12 mouse cellular contexts compared by ENCODE assay signal in the genomic region with DNA sequence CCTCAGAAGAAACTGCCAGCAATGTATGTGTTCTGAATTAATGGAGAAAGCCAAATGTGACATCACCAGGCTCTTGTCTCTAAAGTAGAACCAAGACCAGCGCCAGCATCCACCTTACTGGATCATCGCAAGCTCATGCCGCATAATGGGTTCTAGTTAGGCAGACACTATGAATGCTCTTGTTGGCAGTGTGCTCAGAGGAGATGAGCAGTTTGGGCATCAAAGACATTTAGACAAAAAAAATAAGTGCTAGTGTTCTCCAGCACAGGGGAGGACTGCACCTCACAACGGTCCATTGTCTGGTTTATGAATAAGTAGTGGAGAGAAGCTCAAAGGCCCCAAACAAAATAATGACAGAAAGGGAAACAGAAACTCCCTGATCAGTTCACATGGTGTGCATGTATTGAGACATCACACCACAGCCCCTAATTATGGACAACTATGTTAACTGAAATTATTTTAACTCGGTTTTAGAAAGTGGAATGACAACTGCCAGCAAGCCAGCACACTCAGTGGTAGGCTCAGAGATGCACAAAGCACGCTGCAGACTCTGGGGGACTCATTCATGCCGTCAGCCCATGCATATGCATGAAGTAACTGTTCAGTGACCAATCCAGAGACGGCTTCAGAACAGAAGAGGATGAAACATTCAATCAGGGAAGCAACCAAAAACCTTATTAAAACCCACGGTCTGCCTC. TPM values are rescaled to one million over a fixed set of nuclear protein-coding genes. Genes with fewer than 3 reads are reported as not detected.
DNase-seq lines count a peak whose midpoint lies in the region; ATAC-seq and TF ChIP-seq lines count a peak whose summit lies in the region.
"Had no signal": no experiment of that assay in that cellular context is flagged by ENCODE, and none has a peak within 500 bp of the region (broad histone marks: within the 10 kb centered on the region; RNA-seq: fewer than 3 reads in every experiment).

No protein-coding gene starts in this region.

- no peak overlapping the region for H3K4me3 ChIP-seq in CH12.LX (replicated peaks in 1 of 3; ENCODE audit: low read depth in 2 of 3, low read length in 2 of 3, poor library complexity in 1 of 3)
- no peak overlapping the region for H3K4me3 ChIP-seq in forebrain, embryonic 14.5 days (ENCODE audit: low read depth, low read length)
- H3K4me3 ChIP-seq in midbrain, embryonic 10.5 days, result no peak overlapping the region

- TF ChIP-seq RAD21 in CH12.LX (IDR thresholded peaks at IDR 0.05; ENCODE audit: low read depth, low read length), result no peak

- intact Hi-C loops in gastrocnemius, postnatal 14 days (cut with DNase I; ENCODE audit: low total_unique reads), result no loop called here

- no peaks in the 10 kb centered on the region for H3K27me3 ChIP-seq in CH12.LX (replicated peaks)
- no peaks in the 10 kb centered on the region for H3K27me3 ChIP-seq in forebrain, embryonic 14.5 days (replicated peaks; ENCODE audit: control insufficient read depth, insufficient read depth, low read length)
- H3K27me3 ChIP-seq in midbrain, embryonic 10.5 days (ENCODE audit: low read depth, poor library complexity, severe bottlenecking), result no peaks in the 10 kb centered on the region

- ATAC-seq in frontal cortex, adult (ENCODE audit: low TSS enrichment), result peak; percentile 65
- peak; percentile 98 for ATAC-seq in forebrain, embryonic 14.5 days

- TF ChIP-seq EP300 in CH12.LX (IDR thresholded peaks at IDR 0.05; ENCODE audit: low read length), result peak; percentile 32; the same call in 1 of the 2 replicates

- no peak overlapping the region for H3K27ac ChIP-seq in CH12.LX (ENCODE audit: insufficient read depth, low read depth)
- H3K27ac ChIP-seq in forebrain, embryonic 14.5 days (ENCODE audit: low read depth, low read length), result peak overlapping the region; percentile 67
- peak overlapping the region; percentile 83 for H3K27ac ChIP-seq in midbrain, embryonic 10.5 days (replicated peaks)
- H3K27ac ChIP-seq: stomach, postnatal 0 days had no signal

- no peaks in the 10 kb centered on the region for H3K79me2 ChIP-seq in CH12.LX (replicated peaks; ENCODE audit: control insufficient read depth, extremely low read depth, insufficient read depth, poor library complexity, severe bottlenecking)

- no peak for TF ChIP-seq CTCF in CH12.LX (conservative IDR thresholded peaks at IDR 0.05 in 1 of 2, IDR thresholded peaks at IDR 0.05 in 1 of 2; ENCODE audit: low read depth in 2 of 2, low read length in 2 of 2)

- no peaks in the 10 kb centered on the region for H3K9me3 ChIP-seq in CH12.LX (replicated peaks; ENCODE audit: low read length)
- no peaks in the 10 kb centered on the region for H3K9me3 ChIP-seq in forebrain, embryonic 14.5 days (replicated peaks; ENCODE audit: control insufficient read depth, low read length)
- no peaks in the 10 kb centered on the region for H3K9me3 ChIP-seq in midbrain, embryonic 10.5 days (replicated peaks)

- no peak overlapping the region for H3K9ac ChIP-seq in CH12.LX (ENCODE audit: insufficient read depth, low read depth)
- H3K9ac ChIP-seq in forebrain, embryonic 14.5 days (ENCODE audit: low read length), result 0 out of 2 replicates have a peak overlapping the region, but pooled peaks have one; percentile 0

- no peak for DNase-seq in frontal cortex, postnatal 14 days (ENCODE audit: low spot score in 2 of 2)
- no peak for DNase-seq in CH12.LX (ENCODE audit: extremely low read depth)
- peak; percentile 90 for DNase-seq in forebrain, embryonic 14.5 days (ENCODE audit: low spot score)
- DNase-seq in midbrain, embryonic 10.5 days (ENCODE audit: low spot score), result peak; percentile 54
- no peak for DNase-seq in natural killer cell, adult 2 months (ENCODE audit: low spot score in 2 of 2)
- DNase-seq in urinary bladder, adult 2 months (ENCODE audit: low spot score), result no peak
- DNase-seq in gastrocnemius, postnatal 14 days, result no peak
- DNase-seq: kidney, postnatal 14 days; left cerebral cortex, postnatal 4 days; right cerebral cortex, postnatal 4 days had no signal

- peaks cover 2 to 31% of the 10 kb centered on the region in 2 experiments; a peak in 2 of 4 replicates for H3K4me1 ChIP-seq in CH12.LX (ENCODE audit: control insufficient read depth in 1 of 2, insufficient read depth in 2 of 2)
- H3K4me1 ChIP-seq in forebrain, embryonic 14.5 days (ENCODE audit: control insufficient read depth, insufficient read depth, low read length), result peaks cover 18% of the 10 kb centered on the region; the same call in 1 of the 2 replicates
- peaks cover 30% of the 10 kb centered on the region for H3K4me1 ChIP-seq in midbrain, embryonic 10.5 days

- in situ Hi-C loops in CH12.LX (cut with MboI; ENCODE audit: low pct_ligation_motif_present, low pct_unique_long_range_greater_than_20kb, low sequenced_read_pairs), result no loop called here

- WGBS in forebrain, embryonic 14.5 days, result 8% methylated on average over 9 of the region's 9 CpGs
- whole genome bisulfite sequencing in midbrain, embryonic 10.5 days, result 51% methylated on average over 9 of the region's 9 CpGs

- no peaks in the 10 kb centered on the region for H3K36me3 ChIP-seq in CH12.LX (replicated peaks in 1 of 2; ENCODE audit: control insufficient read depth in 1 of 2, insufficient read depth in 1 of 2, low read length in 1 of 2)
- no peaks in the 10 kb centered on the region for H3K36me3 ChIP-seq in forebrain, embryonic 14.5 days (ENCODE audit: control insufficient read depth, insufficient read depth, low read length)
- H3K36me3 ChIP-seq in midbrain, embryonic 10.5 days, result no peaks in the 10 kb centered on the region

- dilution Hi-C loops in CH12.LX (cut with MboI; ENCODE audit: extremely low pct_ligation_motif_present, extremely low pct_unique_long_range_greater_than_20kb, low sequenced_read_pairs), result no loop called here

- no peak for TF ChIP-seq POLR2A in CH12.LX (IDR thresholded peaks at IDR 0.05; ENCODE audit: low read depth, low read length)

- peak overlapping the region; percentile 59; the same call in 1 of the 2 replicates for H3K4me2 ChIP-seq in CH12.LX (ENCODE audit: insufficient read depth, low read depth, poor library complexity, severe bottlenecking)
- peak overlapping the region; percentile 28; the same call in 1 of the 2 replicates for H3K4me2 ChIP-seq in forebrain, embryonic 14.5 days (ENCODE audit: low read length)

TF ChIP-seq in CH12.LX, 34 proteins besides CTCF, POLR2A, EP300 and RAD21 (continues in another document):
- no peak for TF ChIP-seq TBP (conservative IDR thresholded peaks at IDR 0.05; ENCODE audit: low read depth, low read length)
- TF ChIP-seq RCOR1 (conservative IDR thresholded peaks at IDR 0.05; ENCODE audit: low read depth, low read length), result no peak
- TF ChIP-seq NRF1 (IDR thresholded peaks at IDR 0.05; ENCODE audit: low read depth, low read length), result no peak
- no peak for TF ChIP-seq TCF12 (IDR thresholded peaks at IDR 0.05; ENCODE audit: low read depth, low read length)
- no peak for TF ChIP-seq POLR2AphosphoS2 (IDR thresholded peaks at IDR 0.05; ENCODE audit: low read depth, low read length)
- no peak for TF ChIP-seq ZMIZ1 (IDR thresholded peaks at IDR 0.05; ENCODE audit: low read depth, low read length)
- no peak for TF ChIP-seq GABPA (IDR thresholded peaks at IDR 0.05; ENCODE audit: insufficient replicate concordance, low read depth, low read length)
- 0 out of 2 replicates have a peak, but pooled peaks have one; percentile 37 for TF ChIP-seq SIN3A (IDR thresholded peaks at IDR 0.05; ENCODE audit: low read length)
- no peak for TF ChIP-seq ZNF384 (IDR thresholded peaks at IDR 0.05; ENCODE audit: low read depth, low read length)
- TF ChIP-seq JUN (IDR thresholded peaks at IDR 0.05; ENCODE audit: insufficient read depth, low read depth, low read length), result no peak
- no peak for TF ChIP-seq MAFK (IDR thresholded peaks at IDR 0.05; ENCODE audit: insufficient replicate concordance, low read length)
- TF ChIP-seq MYC (IDR thresholded peaks at IDR 0.05; ENCODE audit: low read depth, low read length), result 0 out of 2 replicates have a peak, but pooled peaks have one; percentile 20
- TF ChIP-seq SMC3 (IDR thresholded peaks at IDR 0.05; ENCODE audit: low read depth, low read length), result no peak
- TF ChIP-seq PAX5 (IDR thresholded peaks at IDR 0.05; ENCODE audit: low read length), result no peak
- TF ChIP-seq ZC3H11A (IDR thresholded peaks at IDR 0.05; ENCODE audit: low read depth, low read length), result no peak
- no peak for TF ChIP-seq JUND (conservative IDR thresholded peaks at IDR 0.05; ENCODE audit: low read depth, low read length)
- peak; percentile 32; the same call in 1 of the 2 replicates for TF ChIP-seq MXI1 (IDR thresholded peaks at IDR 0.05; ENCODE audit: low read depth, low read length)
- no peak for TF ChIP-seq USF1 (IDR thresholded peaks at IDR 0.05; ENCODE audit: low read depth, low read length)
- no peak for TF ChIP-seq ETS1 (conservative IDR thresholded peaks at IDR 0.05; ENCODE audit: low read depth, low read length)
- no peak for TF ChIP-seq MAZ (IDR thresholded peaks at IDR 0.05; ENCODE audit: low read depth, low read length)
- 0 out of 2 replicates have a peak, but pooled peaks have one; percentile 19 for TF ChIP-seq NELFE (IDR thresholded peaks at IDR 0.05; ENCODE audit: low read depth, low read length)
- peak; percentile 43; the same call in 1 of the 2 replicates for TF ChIP-seq IRF4 (IDR thresholded peaks at IDR 0.05; ENCODE audit: low read depth, low read length)
- TF ChIP-seq HCFC1 (IDR thresholded peaks at IDR 0.05; ENCODE audit: low read depth, low read length), result 0 out of 2 replicates have a peak, but pooled peaks have one; percentile 11
- TF ChIP-seq MAX (IDR thresholded peaks at IDR 0.05; ENCODE audit: low read length), result peak; percentile 34; the same call in 1 of the 2 replicates
- TF ChIP-seq E2F4 (IDR thresholded peaks at IDR 0.05; ENCODE audit: insufficient replicate concordance, low read depth, low read length), result no peak
- TF ChIP-seq MEF2A (IDR thresholded peaks at IDR 0.05; ENCODE audit: borderline replicate concordance, low read depth, low read length), result no peak
- no peak for TF ChIP-seq CHD1 (IDR thresholded peaks at IDR 0.05; ENCODE audit: low read depth, low read length)
- TF ChIP-seq ELF1 (IDR thresholded peaks at IDR 0.05; ENCODE audit: low read depth, low read length), result no peak
- no peak for TF ChIP-seq UBTF (IDR thresholded peaks at IDR 0.05; ENCODE audit: low read depth, low read length)
- 0 out of 2 replicates have a peak, but pooled peaks have one; percentile 15 for TF ChIP-seq CHD2 (IDR thresholded peaks at IDR 0.05; ENCODE audit: low read length)

RNA-seq across cellular contexts. Expression of a gene that starts 25.1 kb away (rescaled TPM):
- total RNA-seq in CH12.LX (2012; rRNA removed) (10.6 and 13.8 TPM in 2 replicates), CH12.LX (2014; rRNA removed) (20.1 and 21.4 TPM in 2 replicates)
- polyA plus RNA-seq in CH12.LX (2012; ENCODE audit: insufficient read length, low read depth), result 23.5 and 23.9 TPM in 2 replicates
- polyA plus RNA-seq in forebrain, embryonic 14.5 days (2014; fragmentation: Nextera tagmentation; extraction: Ambion mirVana), result 18.5 and 23.9 TPM in 2 replicates
- polyA plus RNA-seq in midbrain, embryonic 10.5 days (2016; fragmentation: Nextera tagmentation; extraction: Ambion mirVana), result 3.5 and 5.6 TPM in 2 replicates
- 19.9 and 23.8 TPM in 2 replicates for polyA plus RNA-seq in urinary bladder, adult 2 months (2012; rRNA removed)
- 10 to 100 TPM; 63.1 to 66.2 TPM for total RNA-seq in gastrocnemius, postnatal 14 days (2021)

Comparison
In these comparisons a context has a peak if more than half of its experiments do, and no peak if none do; other contexts are left out.
1. DNase-seq: peak in forebrain, embryonic 14.5 days (single experiment) and midbrain, embryonic 10.5 days (single experiment); none in frontal cortex, postnatal 14 days (0 of 2), CH12.LX (single experiment), natural killer cell, adult 2 months (0 of 2), urinary bladder, adult 2 months (single experiment) and gastrocnemius, postnatal 14 days (single experiment).